Mouse (Mus musculus): ENCODE results near the gene Ncoa3. TPM values are rescaled to one million over a fixed set of nuclear protein-coding genes. Genes with fewer than 3 reads are reported as not detected.

Ncoa3 gene
- polyA plus RNA-seq (2017; shearing (Covaris generic)): 100 to 1,000 TPM; 118 to 130 TPM

DNA sequence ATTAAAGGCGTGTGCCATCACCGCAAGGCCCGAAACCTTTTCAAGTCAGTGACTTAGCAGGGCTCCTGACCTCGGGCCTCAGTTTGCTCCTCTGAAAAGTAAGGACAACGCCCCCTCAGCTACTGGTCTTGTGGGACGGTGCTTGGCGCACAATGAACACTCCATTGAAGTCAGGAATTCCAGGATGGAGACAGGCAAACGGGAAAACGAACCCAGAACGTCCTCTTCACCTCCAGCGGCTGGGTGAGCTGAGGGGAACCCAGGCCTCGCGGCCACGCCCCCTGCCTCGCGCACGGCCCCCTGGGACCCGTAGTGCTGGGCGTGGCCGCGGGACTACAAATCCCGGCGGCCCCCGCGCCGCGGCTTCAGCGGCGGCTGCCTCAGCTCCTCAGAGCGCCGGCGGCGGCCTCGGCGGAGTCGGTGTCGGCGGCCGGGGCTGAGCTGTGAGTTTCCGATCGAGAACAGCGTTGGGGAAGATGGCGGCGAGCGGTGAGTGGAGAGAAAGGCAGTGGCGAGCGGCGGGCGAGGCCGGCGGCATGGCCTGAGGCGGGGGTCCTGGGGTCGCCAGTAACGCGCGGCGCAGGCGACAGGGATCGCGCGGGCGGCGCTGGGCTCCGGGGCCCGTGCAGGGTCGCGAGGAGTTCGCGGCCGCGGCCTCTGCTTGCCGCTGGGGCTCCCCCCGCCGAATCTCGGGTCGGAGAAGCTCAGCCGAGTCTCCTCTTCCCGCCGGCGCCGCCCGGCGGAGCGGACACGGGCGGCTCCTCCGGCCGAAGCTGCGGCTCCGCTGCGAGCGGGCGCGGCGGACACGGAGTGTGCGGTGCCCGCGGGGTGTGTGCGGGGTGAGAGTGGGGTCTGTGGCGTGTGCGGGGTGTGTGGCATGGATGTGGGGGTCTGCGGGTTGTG lies at the start of gene Ncoa3:
Ncoa3 (plus strand) TSS at position 367 of the 903 bp plus-strand sequence.

Other genes with a start within 250 kb of the Ncoa3 start
- gene Zmynd8, start 93.6 kb upstream of the Ncoa3 start, polyA plus RNA-seq (2017; shearing (Covaris generic)): 10 to 100 TPM; 40.7 to 46.7 TPM
- gene Sulf2, start 163.0 kb downstream of the Ncoa3 start, polyA plus RNA-seq (2017; shearing (Covaris generic)): 1 to 10 TPM in 1 of 2 experiments, under 1 TPM in 1; 0.52 to 3.6 TPM